Mouse (Mus musculus): ENCODE results near the gene Nkapd1. TPM values are rescaled to one million over a fixed set of nuclear protein-coding genes. Genes with fewer than 3 reads are reported as not detected.

Gene Nkapd1
- polyA plus RNA-seq, 1 experiment from 2014 or later = 20.4 TPM

- Histone ChIP-seq H3K36me3 (peaks cover 32% of the 10 kb centered on the region), H3K9me3 (no peaks in the 10 kb centered on the region), H3K27ac (peak overlapping the region; percentile 40), H3K4me3 (replicated peaks) (no peak overlapping the region), H3K4me2 (replicated peaks) (no peak overlapping the region), H3K9ac (no peak overlapping the region), H3K27me3 (replicated peaks) (no peaks in the 10 kb centered on the region), H3K4me1 (replicated peaks) (no peaks in the 10 kb centered on the region)
- WGBS = 67% methylated on average over 12 of the region's 12 CpGs
- ATAC-seq = peak; percentile 80
Observed at GRCm38 (mm10) chr9:50594794-50595417, 22.4 kb downstream of the Nkapd1 start.

- 69% methylated on average over 3 of the region's 3 CpGs for WGBS
- no peak overlapping the region for H3K27ac ChIP-seq
- no peak overlapping the region for H3K4me3 ChIP-seq (replicated peaks)
Observed at GRCm38 (mm10) chr9:50593544-50593943, 23.7 kb downstream of the Nkapd1 start.

GRCm38 (mm10) chr9:50592955-50593354, 24.3 kb downstream of the Nkapd1 start:
- H3K4me3 ChIP-seq (replicated peaks) = no peak overlapping the region
- 86% methylated on average over 9 of the region's 9 CpGs for WGBS
- no peak overlapping the region for H3K9ac ChIP-seq
- H3K9me3 ChIP-seq = no peaks in the 10 kb centered on the region
- no peak overlapping the region for H3K27ac ChIP-seq
- H3K4me1 ChIP-seq (replicated peaks) = no peaks in the 10 kb centered on the region
- H3K36me3 ChIP-seq = peaks cover 23% of the 10 kb centered on the region
- no peak overlapping the region for H3K4me2 ChIP-seq (replicated peaks)
- H3K27me3 ChIP-seq (replicated peaks) = no peaks in the 10 kb centered on the region
- ATAC-seq = no peak

More at GRCm38 (mm10) chr9:50593544-50593943, 23.7 kb downstream of the Nkapd1 start:
- no peak overlapping the region for H3K9ac ChIP-seq
- H3K4me2 ChIP-seq (replicated peaks) = no peak overlapping the region
- H3K9me3 ChIP-seq = no peaks in the 10 kb centered on the region
- H3K36me3 ChIP-seq = peaks cover 28% of the 10 kb centered on the region
- H3K27me3 ChIP-seq (replicated peaks) = no peaks in the 10 kb centered on the region
- no peak for ATAC-seq
- H3K4me1 ChIP-seq (replicated peaks) = no peaks in the 10 kb centered on the region

- Histone ChIP-seq H3K27me3 (replicated peaks) (no peaks in the 10 kb centered on the region), H3K4me2 (replicated peaks) (no peak overlapping the region), H3K9me3 (no peaks in the 10 kb centered on the region), H3K27ac (no peak overlapping the region), H3K36me3 (peaks cover 9% of the 10 kb centered on the region; the same call in 1 of the 2 replicates), H3K4me1 (replicated peaks) (no peaks in the 10 kb centered on the region), H3K9ac (no peak overlapping the region), H3K4me3 (replicated peaks) (no peak overlapping the region)
- WGBS = 77% methylated on average over 10 of the region's 10 CpGs
- ATAC-seq = no peak
Observed at GRCm38 (mm10) chr9:50590856-50591518, 26.3 kb downstream of the Nkapd1 start.

- peak overlapping the region; percentile 9; the same call in 1 of the 2 replicates for H3K27ac ChIP-seq
- no peak overlapping the region for H3K4me2 ChIP-seq (replicated peaks)
- H3K36me3 ChIP-seq = no peaks in the 10 kb centered on the region
- peak; percentile 87 for ATAC-seq
- H3K27me3 ChIP-seq (replicated peaks) = no peaks in the 10 kb centered on the region
- H3K9me3 ChIP-seq = no peaks in the 10 kb centered on the region
- 54% methylated on average over 4 of the region's 4 CpGs for WGBS
- no peak overlapping the region for H3K9ac ChIP-seq
- H3K4me1 ChIP-seq (replicated peaks) = 0 out of 2 replicates have a peak, but pooled peaks cover 3% of the 10 kb centered on the region
- H3K4me3 ChIP-seq (replicated peaks) = no peak overlapping the region
Observed at GRCm38 (mm10) chr9:50586955-50587354, 30.3 kb downstream of the Nkapd1 start.

- no peak overlapping the region for H3K4me3 ChIP-seq (replicated peaks)
- H3K4me2 ChIP-seq (replicated peaks) = no peak overlapping the region
- no peaks in the 10 kb centered on the region for H3K36me3 ChIP-seq
- 0 out of 2 replicates have a peak, but pooled peaks cover 3% of the 10 kb centered on the region for H3K4me1 ChIP-seq (replicated peaks)
- H3K27ac ChIP-seq = no peak overlapping the region
- H3K9ac ChIP-seq = no peak overlapping the region
- peak; percentile 67 for ATAC-seq
- H3K9me3 ChIP-seq = no peaks in the 10 kb centered on the region
- WGBS = 63% methylated on average over 6 of the region's 6 CpGs
- H3K27me3 ChIP-seq (replicated peaks) = no peaks in the 10 kb centered on the region
Observed at GRCm38 (mm10) chr9:50585145-50585818, 32.0 kb downstream of the Nkapd1 start.

GRCm38 (mm10) chr9:50580370-50580769, 36.9 kb downstream of the Nkapd1 start:
- no peak for ATAC-seq
- no peak overlapping the region for H3K4me2 ChIP-seq (replicated peaks)
- no peak overlapping the region for H3K9ac ChIP-seq
- no peaks in the 10 kb centered on the region for H3K4me1 ChIP-seq (replicated peaks)
- no peaks in the 10 kb centered on the region for H3K27me3 ChIP-seq (replicated peaks)
- H3K27ac ChIP-seq = no peak overlapping the region
- H3K9me3 ChIP-seq = no peaks in the 10 kb centered on the region
- 41% methylated on average over 4 of the region's 4 CpGs for WGBS
- H3K4me3 ChIP-seq (replicated peaks) = no peak overlapping the region
- no peaks in the 10 kb centered on the region for H3K36me3 ChIP-seq

- Histone ChIP-seq H3K4me1 (replicated peaks) (no peaks in the 10 kb centered on the region), H3K27ac (no peak overlapping the region), H3K4me2 (replicated peaks) (no peak overlapping the region), H3K9ac (no peak overlapping the region), H3K36me3 (no peaks in the 10 kb centered on the region), H3K4me3 (replicated peaks) (no peak overlapping the region), H3K9me3 (no peaks in the 10 kb centered on the region), H3K27me3 (replicated peaks) (no peaks in the 10 kb centered on the region)
- ATAC-seq = peak; percentile 59; the same call in 1 of the 2 replicates
- 62% methylated on average over 10 of the region's 10 CpGs for WGBS
Observed at GRCm38 (mm10) chr9:50569599-50570525, 47.4 kb downstream of the Nkapd1 start.

- Histone ChIP-seq H3K4me1 (replicated peaks) (no peaks in the 10 kb centered on the region), H3K36me3 (no peaks in the 10 kb centered on the region), H3K9ac (no peak overlapping the region), H3K4me3 (replicated peaks) (no peak overlapping the region), H3K4me2 (replicated peaks) (no peak overlapping the region), H3K27me3 (replicated peaks) (no peaks in the 10 kb centered on the region), H3K9me3 (no peaks in the 10 kb centered on the region), H3K27ac (no peak overlapping the region)
- 83% methylated on average over 2 of the region's 2 CpGs for WGBS
- ATAC-seq = no peak
Observed at GRCm38 (mm10) chr9:50567881-50568280, 49.4 kb downstream of the Nkapd1 start.

- Histone ChIP-seq H3K4me1 (replicated peaks) (no peaks in the 10 kb centered on the region), H3K4me2 (replicated peaks) (no peak overlapping the region), H3K27ac (no peak overlapping the region), H3K9me3 (no peaks in the 10 kb centered on the region), H3K36me3 (no peaks in the 10 kb centered on the region), H3K9ac (no peak overlapping the region), H3K4me3 (replicated peaks) (no peak overlapping the region), H3K27me3 (replicated peaks) (no peaks in the 10 kb centered on the region)
- no peak for ATAC-seq
- 84% methylated on average over 4 of the region's 4 CpGs for WGBS
Observed at GRCm38 (mm10) chr9:50567372-50567771, 49.9 kb downstream of the Nkapd1 start.

- no peak for ATAC-seq
- Histone ChIP-seq H3K9me3 (no peaks in the 10 kb centered on the region), H3K36me3 (no peaks in the 10 kb centered on the region), H3K27ac (no peak overlapping the region), H3K27me3 (replicated peaks) (no peaks in the 10 kb centered on the region), H3K4me2 (replicated peaks) (no peak overlapping the region), H3K4me3 (replicated peaks) (no peak overlapping the region), H3K4me1 (replicated peaks) (no peaks in the 10 kb centered on the region), H3K9ac (no peak overlapping the region)
- 48% methylated on average over 4 of the region's 4 CpGs for WGBS
Observed at GRCm38 (mm10) chr9:50565940-50566339, 51.3 kb downstream of the Nkapd1 start.

GRCm38 (mm10) chr9:50565173-50565572, 52.1 kb downstream of the Nkapd1 start:
- no peaks in the 10 kb centered on the region for H3K9me3 ChIP-seq
- H3K36me3 ChIP-seq = no peaks in the 10 kb centered on the region
- no peak for ATAC-seq
- no peaks in the 10 kb centered on the region for H3K27me3 ChIP-seq (replicated peaks)
- H3K4me2 ChIP-seq (replicated peaks) = no peak overlapping the region
- no peaks in the 10 kb centered on the region for H3K4me1 ChIP-seq (replicated peaks)
- H3K27ac ChIP-seq = no peak overlapping the region
- 77% methylated on average over 7 of the region's 7 CpGs for WGBS
- no peak overlapping the region for H3K9ac ChIP-seq
- no peak overlapping the region for H3K4me3 ChIP-seq (replicated peaks)
